ENCODE assay signal across 31 mouse cellular contexts in the genomic region with DNA sequence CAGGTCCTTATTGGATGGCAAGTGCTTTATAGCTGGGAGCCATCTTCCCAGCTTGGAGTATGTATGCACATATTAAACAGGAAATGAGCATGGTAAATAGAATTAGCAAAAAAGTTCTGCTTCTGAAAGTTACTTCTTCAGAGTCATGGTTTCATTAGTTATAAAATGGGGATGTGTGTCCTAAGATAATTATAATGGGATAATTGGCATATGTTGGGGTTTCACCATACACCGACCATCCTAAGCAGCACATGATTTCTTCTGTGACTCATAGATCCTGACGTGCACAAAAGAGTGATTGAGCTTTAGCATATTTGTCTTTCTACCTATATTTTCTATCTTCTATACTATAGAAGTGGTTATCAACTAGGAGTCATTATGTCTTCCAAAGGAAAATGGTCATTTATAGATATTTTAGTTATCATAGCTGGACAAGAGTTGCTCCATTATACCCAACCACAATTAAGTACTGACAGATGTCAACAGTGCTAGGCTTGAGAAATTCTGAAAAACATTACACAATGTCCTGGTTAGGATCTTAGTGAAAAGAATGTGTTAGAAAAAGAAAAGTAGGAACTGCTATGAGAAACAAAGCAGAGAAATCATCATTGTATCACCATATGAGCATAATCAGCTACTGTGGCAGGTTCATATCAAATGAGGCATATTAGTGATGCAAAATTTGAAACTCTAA. TPM values are rescaled to one million over a fixed set of nuclear protein-coding genes. Genes with fewer than 3 reads are reported as not detected.
"Had no signal": no experiment of that assay in that cellular context is flagged by ENCODE, and none has a peak within 500 bp of the region (broad histone marks: within the 10 kb centered on the region; RNA-seq: fewer than 3 reads in every experiment).

No protein-coding gene starts in this region.

- H3K9me3 ChIP-seq: kidney, embryonic 15.5 days; limb, embryonic 10.5 days; limb, embryonic 13.5 days; liver, embryonic 13.5 days; lung, embryonic 15.5 days; megakaryocyte, embryonic 14.5 days; neural tube, embryonic 12.5 days; neural tube, embryonic 15.5 days; stomach, embryonic 15.5 days had no signal

- H3K36me3 ChIP-seq: kidney, embryonic 15.5 days; limb, embryonic 10.5 days; limb, embryonic 13.5 days; liver, embryonic 13.5 days; lung, embryonic 15.5 days; neural tube, embryonic 12.5 days; neural tube, embryonic 15.5 days; stomach, embryonic 15.5 days had no signal

- H3K27me3 ChIP-seq: limb, embryonic 13.5 days; liver, embryonic 13.5 days; lung, embryonic 15.5 days; megakaryocyte, embryonic 14.5 days; neural tube, embryonic 12.5 days; neural tube, embryonic 15.5 days; stomach, embryonic 15.5 days had no signal

- DNase-seq: kidney, adult 8-10 months; kidney, postnatal 10 days; kidney, postnatal 36 days; liver; liver, embryonic 13.5 days; lung, postnatal 14 days; lung, postnatal 4 days; midbrain, embryonic 14.5 days; right cerebral cortex, adult 18-20 months; right cerebral cortex, postnatal 14 days; spleen, adult 18-20 months; thymus, adult 18-20 months; thymus, postnatal 36 days had no signal

- H3K27ac ChIP-seq: kidney, embryonic 15.5 days; limb, embryonic 10.5 days; limb, embryonic 13.5 days; liver, embryonic 13.5 days; lung, embryonic 15.5 days; neural tube, embryonic 12.5 days; neural tube, embryonic 15.5 days; stomach, embryonic 15.5 days had no signal

- ATAC-seq: intestine, postnatal 0 days had no signal

- H3K4me1 ChIP-seq: kidney, embryonic 15.5 days; limb, embryonic 10.5 days; limb, embryonic 13.5 days; liver, embryonic 13.5 days; lung, embryonic 15.5 days; neural tube, embryonic 12.5 days; neural tube, embryonic 15.5 days; stomach, embryonic 15.5 days had no signal

- H3K4me2 ChIP-seq: kidney, embryonic 15.5 days; limb, embryonic 13.5 days; liver, embryonic 13.5 days; lung, embryonic 15.5 days; midbrain, embryonic 11.5 days; neural tube, embryonic 12.5 days; neural tube, embryonic 15.5 days; stomach, embryonic 15.5 days had no signal

- H3K9ac ChIP-seq: kidney, embryonic 15.5 days; limb, embryonic 13.5 days; liver, embryonic 13.5 days; lung, embryonic 15.5 days; neural tube, embryonic 12.5 days; neural tube, embryonic 15.5 days; stomach, embryonic 15.5 days had no signal

- H3K4me3 ChIP-seq: kidney, embryonic 15.5 days; limb, embryonic 10.5 days; limb, embryonic 13.5 days; liver, embryonic 13.5 days; lung, embryonic 15.5 days; megakaryocyte, embryonic 14.5 days; neural tube, embryonic 12.5 days; neural tube, embryonic 15.5 days; stomach, embryonic 15.5 days had no signal

RNA-seq across cellular contexts. Expression of a gene that starts 2.2 kb away (rescaled TPM):
- total RNA-seq: layer of hippocampus, adult 18-20 months; layer of hippocampus, postnatal 14 days; left cerebral cortex, adult 8-10 months; left cerebral cortex, postnatal 14 days; midbrain, postnatal 0 days had no signal
- polyA plus RNA-seq: intestine, postnatal 0 days; kidney, embryonic 15.5 days; limb, embryonic 10.5 days; limb, embryonic 13.5 days; liver, embryonic 13.5 days; liver, embryonic 16.5 days; lung, embryonic 15.5 days; midbrain, embryonic 11.5 days; midbrain, embryonic 14.5 days; midbrain, postnatal 0 days; neural tube, embryonic 12.5 days; neural tube, embryonic 15.5 days; stomach, embryonic 15.5 days; testis, adult 2 months; urinary bladder, adult 2 months had no signal

RNA-seq across cellular contexts. Expression of a gene that starts 2.3 kb away (rescaled TPM):
- total RNA-seq: layer of hippocampus, adult 18-20 months; layer of hippocampus, postnatal 14 days; left cerebral cortex, adult 8-10 months; left cerebral cortex, postnatal 14 days; midbrain, postnatal 0 days had no signal
- polyA plus RNA-seq: intestine, postnatal 0 days; limb, embryonic 13.5 days; midbrain, embryonic 11.5 days; midbrain, embryonic 14.5 days; neural tube, embryonic 12.5 days; testis, adult 2 months had no signal

RNA-seq across cellular contexts. Expression of a gene that starts 6.1 kb away (rescaled TPM):
- total RNA-seq: layer of hippocampus, adult 18-20 months; layer of hippocampus, postnatal 14 days; left cerebral cortex, adult 8-10 months; left cerebral cortex, postnatal 14 days; midbrain, postnatal 0 days had no signal
- polyA plus RNA-seq: limb, embryonic 10.5 days; limb, embryonic 13.5 days; midbrain, embryonic 11.5 days; midbrain, embryonic 14.5 days; neural tube, embryonic 12.5 days; testis, adult 2 months had no signal

RNA-seq across cellular contexts. Expression of a gene that starts 34.9 kb away (rescaled TPM):
- polyA plus RNA-seq: testis, adult 2 months had no signal
